In genomic region chr13:96670406-96671077, GRCm38 (mm10) we compare ENCODE assay signal across 8 mouse cellular contexts. TPM values are rescaled to one million over a fixed set of nuclear protein-coding genes. Genes with fewer than 3 reads are reported as not detected.
A peak's percentile ranks its signal among the peaks of the same experiment; 100 is the strongest.
DNase-seq lines count a peak whose midpoint lies in the region; ATAC-seq lines count a peak whose summit lies in the region.

Hmgcr (minus strand) TSS chr13:96670936.

- peak; percentile 95 for ATAC-seq in megakaryocyte progenitor cell, adult 5-6 weeks (replicated peaks; ENCODE audit: poor library complexity)

- peak; percentile 95 for DNase-seq in adipocyte (ENCODE audit: low spot score)
- DNase-seq in embryo, embryonic 10 days (ENCODE audit: low spot score) = peak; percentile 99
- peak; percentile 95 for DNase-seq in gastrocnemius, postnatal 10 days
- peak; percentile 96 for DNase-seq in induced T-regulatory cell, adult 2 months (ENCODE audit: low read depth)
- DNase-seq in left cerebral cortex, adult 9 months (ENCODE audit: low spot score in 2 of 2) = peak; percentile 98 to 99
- DNase-seq in right cerebral cortex, postnatal 14 days = peak; percentile 99
- DNase-seq in urinary bladder, postnatal 36 days (ENCODE audit: low spot score in 2 of 2) = peak; percentile 94 to 98

RNA-seq across cellular contexts. Expression of gene Hmgcr, which starts in this region (rescaled TPM):
- 10 to 100 TPM; 19.4 to 20.1 TPM for total RNA-seq in gastrocnemius, postnatal 10 days (2021)
- 32.8 and 36.9 TPM in 2 replicates for total RNA-seq in megakaryocyte progenitor cell, adult 5-6 weeks (2015)
- total RNA-seq in megakaryocyte progenitor cell, adult 5-6 weeks (2017) = 45.5 and 48.1 TPM in 2 replicates

Comparison
In these comparisons a context has a peak if more than half of its experiments do, and no peak if none do; other contexts are left out.
1. Peak in every context shown above with its lines: DNase-seq and ATAC-seq.